26 mouse cellular contexts compared by ENCODE assay signal in genomic region chr13:91880256-91880655, GRCm38 (mm10). TPM values are rescaled to one million over a fixed set of nuclear protein-coding genes. Genes with fewer than 3 reads are reported as not detected.
A peak's percentile ranks its signal among the peaks of the same experiment; 100 is the strongest.
DNase-seq lines count a peak whose midpoint lies in the region; ATAC-seq and TF ChIP-seq lines count a peak whose summit lies in the region.
"Had no signal": no experiment of that assay in that cellular context is flagged by ENCODE, and none has a peak within 500 bp of the region (broad histone marks: within the 10 kb centered on the region; RNA-seq: fewer than 3 reads in every experiment).

No protein-coding gene starts in this region.

- TF ChIP-seq CTCF in gastrocnemius, adult 2 months (IDR thresholded peaks at IDR 0.05), result no peak
- no peak for TF ChIP-seq CTCF in liver, adult 2 months (IDR thresholded peaks at IDR 0.05; ENCODE audit: low read depth, low read length)
- TF ChIP-seq CTCF in liver, postnatal 0 days (IDR thresholded peaks at IDR 0.05; ENCODE audit: low read depth), result no peak

- no peak for TF ChIP-seq POLR2A in liver, adult 2 months (IDR thresholded peaks at IDR 0.05; ENCODE audit: extremely low read depth, insufficient read depth, low read length)

- intact Hi-C loops in gastrocnemius, adult 2 months (cut with DNase I), result no loop called here

- TF ChIP-seq EP300 in liver, postnatal 0 days (IDR thresholded peaks at IDR 0.05; ENCODE audit: low read depth), result no peak

- peak overlapping the region; percentile 26; the same call in 1 of the 2 replicates for H3K4me3 ChIP-seq in gastrocnemius, adult 2 months
- H3K4me3 ChIP-seq in liver, adult 2 months (ENCODE audit: insufficient read depth, low read depth, low read length), result no peak overlapping the region
- no peak overlapping the region for H3K4me3 ChIP-seq in liver, postnatal 0 days (ENCODE audit: low read depth, low read length)

- H3K27me3 ChIP-seq in liver, adult 2 months (ENCODE audit: control insufficient read depth, insufficient read depth, low read length), result no peaks in the 10 kb centered on the region
- H3K27me3 ChIP-seq in liver, postnatal 0 days (ENCODE audit: insufficient read depth, low read length), result no peaks in the 10 kb centered on the region
- H3K27me3 ChIP-seq: CH12.LX, Patski had no signal

- no peak for DNase-seq in gastrocnemius, adult 2 months
- no peak for DNase-seq in gastrocnemius, adult 18-20 months (ENCODE audit: low spot score)
- DNase-seq in heart, adult 11 months, result peak; percentile 62
- no peak for DNase-seq in heart, adult 8-10 months (ENCODE audit: low spot score)
- DNase-seq in liver, adult 2 months (ENCODE audit: extremely low read depth, low read depth, low spot score), result peak; percentile 53
- no peak for DNase-seq in liver, postnatal 0 days
- DNase-seq in adipocyte (ENCODE audit: low spot score), result peak; percentile 49
- DNase-seq: adrenal gland, adult 2 months; adrenal gland, adult 8-10 months; adrenal gland, postnatal 10 days; adrenal gland, postnatal 14 days; adrenal gland, postnatal 25 days; adrenal gland, postnatal 36 days; B cell, adult 2 months; cerebellum, adult 11 months; cerebellum, adult 11-12 months; cerebellum, adult 18-20 months had no signal

- no peaks in the 10 kb centered on the region for H3K4me1 ChIP-seq in liver, adult 2 months (ENCODE audit: control insufficient read depth, insufficient read depth, low read length)
- no peaks in the 10 kb centered on the region for H3K4me1 ChIP-seq in liver, postnatal 0 days (ENCODE audit: insufficient read depth)

- H3K79me2 ChIP-seq in liver, adult 2 months (ENCODE audit: control insufficient read depth, insufficient read depth, low read length), result no peaks in the 10 kb centered on the region

- H3K9ac ChIP-seq in liver, adult 2 months (ENCODE audit: low read depth, low read length), result no peak overlapping the region
- no peak overlapping the region for H3K9ac ChIP-seq in liver, postnatal 0 days (replicated peaks)

- H3K36me3 ChIP-seq in liver, adult 2 months (ENCODE audit: control insufficient read depth, insufficient read depth, low read length), result no peaks in the 10 kb centered on the region
- no peaks in the 10 kb centered on the region for H3K36me3 ChIP-seq in liver, postnatal 0 days (replicated peaks; ENCODE audit: insufficient read depth, low read length)
- H3K36me3 ChIP-seq: G1E had no signal

- 33% methylated on average over 4 of the region's 4 CpGs for WGBS in liver, adult 2 months
- 82% methylated on average over 4 of the region's 4 CpGs for WGBS in liver, postnatal 0 days (ENCODE audit: insufficient replicate concordance)

- H3K9me3 ChIP-seq in liver, postnatal 0 days (ENCODE audit: low read length), result no peaks in the 10 kb centered on the region
- H3K9me3 ChIP-seq: G1E had no signal

- no peak overlapping the region for H3K4me2 ChIP-seq in liver, postnatal 0 days (ENCODE audit: low read depth, low read length)

- no peak for ATAC-seq in liver, postnatal 0 days
- no peak for ATAC-seq in frontal cortex, adult (ENCODE audit: low TSS enrichment)
- ATAC-seq: activated CD4-positive, CD25-positive, alpha-beta regulatory T cell, adult 4 months; CD4-positive, CD25-positive, alpha-beta regulatory T cell, adult 4 months; Patski had no signal

- H3K27ac ChIP-seq in gastrocnemius, adult 2 months, result peak overlapping the region; percentile 25; the same call in 1 of the 2 replicates
- no peak overlapping the region for H3K27ac ChIP-seq in liver, adult 2 months (replicated peaks; ENCODE audit: insufficient read depth, low read depth, low read length)
- no peak overlapping the region for H3K27ac ChIP-seq in liver, postnatal 0 days (ENCODE audit: low read depth)

RNA-seq across cellular contexts. Expression of gene Ckmt2, which starts 3.6 kb away (rescaled TPM):
- 1,000 to 10,000 TPM; 1,040 to 2,126 TPM for total RNA-seq in gastrocnemius, adult 2 months (2021)
- 1,000 to 10,000 TPM; 1,267 to 1,509 TPM for total RNA-seq in gastrocnemius, adult 18-20 months (2021)
- total RNA-seq in heart, adult 8-10 months (2022), result 1,000 to 10,000 TPM; 2,501 to 2,686 (median 2,598) TPM
- 3.4 TPM in 1 of 2 replicates, not detected in the other for total RNA-seq in liver, adult 2 months (2014; rRNA removed)
- polyA plus RNA-seq in liver, adult 2 months (2012; rRNA removed), result not detected in 2 replicates
- 0.33 and 9.0 TPM in 2 replicates for polyA plus RNA-seq in liver, postnatal 0 days (2015; fragmentation: Nextera tagmentation; extraction: Ambion mirVana)
- total RNA-seq: adrenal gland, adult 2 months; adrenal gland, adult 8-10 months; adrenal gland, postnatal 14 days; adrenal gland, postnatal 25 days; adrenal gland, postnatal 36 days; CH12.LX; ES-E14; G1E; MEL had no signal
- polyA plus RNA-seq: activated CD4-positive, CD25-positive, alpha-beta regulatory T cell, adult 4 months; adrenal gland, adult 2 months; C2C12; CD4-positive, CD25-positive, alpha-beta regulatory T cell, adult 4 months; G1E; Patski had no signal

Comparison
In these comparisons a context has a peak if more than half of its experiments do, and no peak if none do; other contexts are left out.
1. DNase-seq: peak in heart, adult 11 months (single experiment), liver, adult 2 months (single experiment) and adipocyte (single experiment); none in gastrocnemius, adult 2 months (single experiment), gastrocnemius, adult 18-20 months (single experiment), heart, adult 8-10 months (single experiment) and liver, postnatal 0 days (single experiment).
2. RNA of gene Ckmt2, which starts 3.6 kb away (total RNA-seq): 2,501 to 2,686 TPM in heart, adult 8-10 months, 1,040 to 2,126 TPM in gastrocnemius, adult 2 months and 1,267 to 1,509 TPM in gastrocnemius, adult 18-20 months; 3.4 TPM in liver, adult 2 months; every median in the first group is over 100 times any median in the second.